Mouse (Mus musculus) ovary, adult 18-20 months (tissue): ENCODE measurements around the gene Efcab7.

Experiments used
- DNase-seq: peaks from one replicate; pipeline ENCODE4 v3.0.0; 2022; ENCODE audit warnings: low spot score, mixed read lengths

Gene Efcab7

GRCm38 (mm10) chr4:99944606-99945005 lies 115.6 kb downstream of the Efcab7 start:
- DNase-seq, result no peak

- no peak for DNase-seq
Observed at GRCm38 (mm10) chr4:99945011-99945410, 116.0 kb downstream of the Efcab7 start.

GRCm38 (mm10) chr4:99946516-99946915 lies 117.5 kb downstream of the Efcab7 start:
- DNase-seq, result no peak

GRCm38 (mm10) chr4:99947192-99947591 lies 118.2 kb downstream of the Efcab7 start:
- no peak for DNase-seq

GRCm38 (mm10) chr4:99947896-99948295 lies 118.9 kb downstream of the Efcab7 start:
- no peak for DNase-seq

- DNase-seq, result no peak
Observed at GRCm38 (mm10) chr4:99953904-99954303, 124.9 kb downstream of the Efcab7 start.

- DNase-seq, result no peak
Observed at GRCm38 (mm10) chr4:99955396-99955795, 126.4 kb downstream of the Efcab7 start.

GRCm38 (mm10) chr4:99957186-99957585 lies 128.2 kb downstream of the Efcab7 start:
- no peak for DNase-seq

- no peak for DNase-seq
Observed at GRCm38 (mm10) chr4:99958084-99958815, 129.3 kb downstream of the Efcab7 start.

GRCm38 (mm10) chr4:99959308-99959707 lies 130.3 kb downstream of the Efcab7 start:
- no peak for DNase-seq
